Mouse (Mus musculus) brown adipose tissue, adult 24 weeks (tissue): ENCODE data around the gene Ctnna2. TPM values are rescaled to one million over a fixed set of nuclear protein-coding genes. Genes with fewer than 3 reads are reported as not detected.

Experiments used
- H3K27ac ChIP-seq: fragments of 200-500 bp; replicated peaks from 2 replicates; pipeline ENCODE4 v1.5.1; 2012; ENCODE audit warnings: low read depth, mild to moderate bottlenecking, low read length
- H3K4me1 ChIP-seq: fragments of 200-500 bp; 2 replicates; pipeline ENCODE4 v1.6.1; 2012; ENCODE audit warnings: low read length, mixed read lengths; ENCODE audit not compliant: control insufficient read depth, insufficient read depth, insufficient read length
- H3K4me3 ChIP-seq: fragments of 200-500 bp; 2 replicates; pipeline ENCODE4 v1.5.1; 2012; ENCODE audit warnings: low read depth, mild to moderate bottlenecking, low read length, moderate library complexity; ENCODE audit not compliant: insufficient read depth
- polyA plus RNA-seq: library from polyadenylated mRNA; stranded (reverse); fragments of >200 nt; gene quantifications from 2 replicates; pipeline ENCODE4 v1.2.4, GENCODE M21; 2012; ENCODE audit not compliant: missing spikeins, insufficient read depth, insufficient read length

Gene Ctnna2
- polyA plus RNA-seq, 1 experiment = not detected

- H3K27ac ChIP-seq = no peak overlapping the region
- H3K4me1 ChIP-seq = no peaks in the 10 kb centered on the region
- no peak overlapping the region for H3K4me3 ChIP-seq
Observed at GRCm38 (mm10) chr6:77196650-77197049, 782.8 kb downstream of the Ctnna2 start.

DNA sequence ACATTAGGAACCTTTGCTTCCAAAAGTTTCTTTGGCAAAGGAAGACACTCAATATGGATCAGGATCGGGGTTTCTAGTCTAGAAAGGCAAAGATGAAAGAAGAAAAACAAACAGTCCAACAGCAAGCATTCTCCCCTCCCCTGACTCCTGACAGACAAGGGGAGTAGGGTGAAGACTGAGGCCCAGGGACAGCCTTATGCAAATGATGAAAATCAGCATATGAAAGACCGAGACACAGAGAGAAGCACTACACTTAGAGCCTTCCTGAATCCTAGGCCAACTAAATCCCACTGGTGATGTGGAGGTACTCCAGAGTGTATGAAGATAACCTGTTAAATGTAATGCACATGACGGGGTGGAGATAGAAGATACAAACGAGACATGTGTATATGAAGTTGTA is 787.9 kb downstream of the Ctnna2 start:
- Histone ChIP-seq H3K4me3 (no peak overlapping the region), H3K27ac (no peak overlapping the region), H3K4me1 (no peaks in the 10 kb centered on the region)

DNA sequence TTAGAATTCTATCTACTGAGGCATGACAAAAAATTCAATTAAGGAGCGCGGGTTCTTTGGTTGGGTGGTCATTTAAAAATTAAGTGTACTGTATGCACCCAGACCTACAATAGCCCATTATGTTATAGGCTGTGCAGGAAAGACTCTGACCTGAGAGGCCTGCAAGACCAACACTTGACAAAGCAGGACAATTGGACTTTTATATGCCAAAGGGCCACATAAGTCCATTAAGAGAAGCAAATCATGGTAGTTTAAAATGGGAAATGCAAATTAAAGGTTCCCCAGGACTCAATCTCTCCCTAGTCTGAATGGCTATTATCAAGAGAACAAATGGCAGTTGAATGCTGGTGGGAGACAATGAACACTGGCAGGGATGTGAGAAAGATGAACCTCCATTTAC is 790.9 kb downstream of the Ctnna2 start:
- H3K4me1 ChIP-seq = no peaks in the 10 kb centered on the region
- no peak overlapping the region for H3K4me3 ChIP-seq
- no peak overlapping the region for H3K27ac ChIP-seq

- Histone ChIP-seq H3K27ac (no peak overlapping the region), H3K4me3 (no peak overlapping the region)
Observed at GRCm38 (mm10) chr6:77185751-77186150, 793.7 kb downstream of the Ctnna2 start.

GRCm38 (mm10) chr6:77184896-77185295 is 794.6 kb downstream of the Ctnna2 start:
- Histone ChIP-seq H3K27ac (no peak overlapping the region), H3K4me1 (no peaks in the 10 kb centered on the region), H3K4me3 (no peak overlapping the region)

More at GRCm38 (mm10) chr6:77185751-77186150, 793.7 kb downstream of the Ctnna2 start:
- H3K4me1 ChIP-seq = no peaks in the 10 kb centered on the region

- Histone ChIP-seq H3K4me3 (no peak overlapping the region), H3K27ac (no peak overlapping the region), H3K4me1 (no peaks in the 10 kb centered on the region)
Observed at GRCm38 (mm10) chr6:77175764-77176163, 803.7 kb downstream of the Ctnna2 start.

DNA sequence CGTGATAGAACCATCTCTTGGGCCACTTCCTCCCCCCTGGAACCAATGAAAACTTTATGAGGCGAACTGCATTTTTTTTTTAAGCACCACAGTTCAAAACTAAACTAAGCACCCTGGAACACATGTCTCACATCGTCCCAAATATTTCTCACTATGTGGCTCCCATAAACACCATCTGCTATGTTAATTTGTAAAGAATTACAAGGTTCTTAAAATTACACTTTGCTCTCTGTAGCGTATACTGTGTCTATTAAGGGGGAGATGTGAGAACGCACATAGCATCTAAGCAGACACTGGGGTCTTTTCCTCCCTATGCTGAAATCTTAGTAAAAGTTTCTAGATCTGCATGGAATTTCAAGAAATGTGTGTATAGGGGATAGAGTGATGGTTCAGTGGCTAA is 822.5 kb downstream of the Ctnna2 start:
- no peak overlapping the region for H3K4me3 ChIP-seq
- H3K4me1 ChIP-seq = no peaks in the 10 kb centered on the region
- no peak overlapping the region for H3K27ac ChIP-seq

DNA sequence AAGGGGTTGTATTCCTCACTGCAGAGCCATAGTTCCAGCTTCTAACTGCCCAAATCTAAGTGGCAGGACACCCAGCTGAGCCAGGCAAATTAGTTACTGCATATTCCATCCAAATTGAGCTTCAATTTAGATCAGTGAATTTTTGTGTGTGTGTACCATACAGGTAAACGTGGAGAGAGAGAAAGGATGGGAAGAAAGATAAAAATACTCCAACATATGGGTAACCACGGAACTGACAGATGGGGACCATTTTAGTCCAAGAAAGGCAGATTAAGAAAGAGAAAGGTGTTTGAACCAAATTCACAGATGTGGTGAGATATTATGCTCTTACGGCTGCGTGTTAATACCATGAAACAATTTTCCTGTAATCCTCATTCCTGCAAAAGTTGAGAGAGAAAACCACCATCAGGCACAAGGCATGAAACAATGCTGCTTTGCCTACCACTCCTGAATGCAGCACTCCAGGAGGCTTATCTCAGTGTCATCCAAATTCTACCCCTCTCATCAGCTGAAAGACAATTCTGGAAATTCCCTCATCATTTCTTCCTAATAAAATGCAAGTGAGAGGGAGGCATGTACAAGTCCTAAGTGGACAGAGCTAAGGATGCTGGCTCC is 840.1 kb downstream of the Ctnna2 start:
- no peak overlapping the region for H3K27ac ChIP-seq
- H3K4me1 ChIP-seq = no peaks in the 10 kb centered on the region
- H3K4me3 ChIP-seq = no peak overlapping the region

DNA sequence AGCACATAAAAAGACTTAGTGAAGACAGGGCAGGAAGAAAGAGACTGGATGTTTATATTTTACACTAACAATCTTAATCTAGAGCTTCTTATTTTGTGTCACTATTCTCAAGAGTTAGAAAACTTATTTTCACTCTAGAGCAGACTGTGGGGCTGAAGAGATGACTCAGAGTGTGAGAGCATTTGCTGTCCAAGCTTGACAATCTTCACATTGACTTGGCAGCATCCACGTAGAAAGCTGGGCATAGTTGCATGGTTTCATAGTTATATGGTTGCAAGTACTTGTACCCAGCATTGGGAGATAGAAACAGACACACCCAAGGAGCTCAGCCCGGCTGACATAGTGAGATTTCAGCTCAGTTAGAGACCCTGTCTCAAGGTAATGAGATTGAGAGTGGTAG is 858.6 kb downstream of the Ctnna2 start:
- Histone ChIP-seq H3K27ac (no peak overlapping the region), H3K4me1 (no peaks in the 10 kb centered on the region), H3K4me3 (no peak overlapping the region)

- H3K4me1 ChIP-seq = no peaks in the 10 kb centered on the region
- H3K4me3 ChIP-seq = no peak overlapping the region
- no peak overlapping the region for H3K27ac ChIP-seq
Observed at GRCm38 (mm10) chr6:77120510-77120909, 859.0 kb downstream of the Ctnna2 start.

DNA sequence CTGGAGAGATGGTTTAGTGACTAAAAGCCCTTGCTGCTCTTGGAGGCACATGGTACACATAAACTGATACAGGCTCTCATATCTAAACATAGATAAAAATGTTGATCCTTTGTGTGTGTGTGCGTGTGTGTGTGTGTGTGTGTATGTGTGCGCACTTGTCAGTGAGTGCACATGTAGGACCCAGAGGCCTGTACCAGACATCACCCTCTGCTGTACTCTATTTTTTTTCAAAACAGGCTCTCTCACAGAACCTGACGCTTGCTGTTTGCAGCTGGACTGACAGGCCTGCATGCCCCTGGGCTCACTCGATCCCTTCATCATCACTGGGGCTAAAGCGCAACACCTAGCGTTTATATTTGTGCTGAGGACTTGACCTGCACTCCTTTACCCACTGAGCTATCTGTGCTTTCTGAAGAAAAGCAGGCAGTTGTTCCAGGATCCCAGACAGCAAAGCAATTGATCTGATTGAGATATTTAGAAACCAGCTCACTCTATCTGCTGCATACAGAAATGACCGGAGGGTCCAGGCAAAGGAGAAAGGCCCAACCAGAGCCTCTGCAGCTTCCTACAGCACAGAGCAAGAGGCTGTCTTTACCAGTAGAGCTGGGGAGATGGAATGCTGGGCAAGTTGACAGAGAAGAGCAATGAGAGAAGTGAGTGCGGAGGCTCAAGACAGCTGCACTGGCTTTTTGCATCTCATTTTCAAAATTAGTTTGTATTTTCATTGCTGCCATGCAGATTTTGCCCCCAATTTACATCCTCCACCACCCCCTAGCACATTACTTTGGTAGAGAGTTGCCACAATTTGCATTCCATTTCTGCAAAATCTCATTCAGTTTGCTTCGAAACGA is 870.2 kb downstream of the Ctnna2 start:
- Histone ChIP-seq H3K27ac (no peak overlapping the region), H3K4me3 (no peak overlapping the region), H3K4me1 (no peaks in the 10 kb centered on the region)

- no peaks in the 10 kb centered on the region for H3K4me1 ChIP-seq
- H3K27ac ChIP-seq = no peak overlapping the region
- H3K4me3 ChIP-seq = no peak overlapping the region
Observed at GRCm38 (mm10) chr6:77101047-77101446, 878.5 kb downstream of the Ctnna2 start.

GRCm38 (mm10) chr6:77098540-77098939 is 881.0 kb downstream of the Ctnna2 start:
- Histone ChIP-seq H3K4me1 (no peaks in the 10 kb centered on the region), H3K4me3 (no peak overlapping the region)

DNA sequence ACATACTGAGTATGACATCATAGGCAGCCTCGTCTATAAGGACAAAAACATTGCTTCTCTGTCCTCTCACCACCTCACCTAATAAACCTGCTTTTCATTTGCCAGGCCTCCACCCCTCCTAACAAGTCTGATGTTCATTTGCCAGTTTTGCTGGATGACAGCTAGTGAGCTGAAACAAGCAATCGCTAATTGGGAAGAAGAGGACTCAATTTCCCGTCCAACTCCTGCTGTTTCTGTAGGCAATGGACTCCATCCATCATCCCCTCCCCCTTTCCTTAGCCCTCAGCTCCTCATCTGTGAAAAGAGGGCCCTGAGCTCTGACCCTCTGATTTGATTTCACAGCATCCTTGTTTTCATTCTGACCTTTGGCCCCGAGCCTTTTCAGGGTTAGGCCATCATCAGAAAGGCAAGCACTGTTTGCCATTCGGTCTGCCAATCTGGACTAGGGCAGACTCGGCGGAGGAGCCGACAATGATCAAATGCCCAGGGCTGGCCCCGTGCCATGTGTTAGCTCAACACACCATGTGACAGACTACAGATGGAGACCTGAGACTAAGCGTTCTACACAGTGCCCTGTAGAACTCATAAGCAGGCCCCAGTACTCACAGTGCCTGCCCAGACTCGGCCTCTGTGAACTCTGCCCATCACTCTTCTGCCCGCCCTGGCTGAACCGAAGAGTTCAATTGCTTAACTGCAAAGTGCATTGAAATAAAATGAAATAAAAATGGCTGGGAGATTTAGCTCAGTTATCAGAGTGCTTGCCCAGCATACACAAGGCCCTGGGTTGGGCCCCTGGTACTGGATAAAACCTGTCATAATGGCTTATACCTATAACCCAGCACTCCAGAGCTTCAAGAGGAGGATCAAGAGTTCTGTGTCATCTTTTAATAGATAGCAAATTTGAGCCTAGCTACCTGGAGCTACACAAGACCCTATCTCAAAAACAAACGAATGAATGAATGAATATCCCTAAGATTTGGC is 903.8 kb downstream of the Ctnna2 start:
- H3K27ac ChIP-seq = no peak overlapping the region
- no peaks in the 10 kb centered on the region for H3K4me1 ChIP-seq
- H3K4me3 ChIP-seq = no peak overlapping the region

More at GRCm38 (mm10) chr6:77098540-77098939, 881.0 kb downstream of the Ctnna2 start:
- no peak overlapping the region for H3K27ac ChIP-seq

DNA sequence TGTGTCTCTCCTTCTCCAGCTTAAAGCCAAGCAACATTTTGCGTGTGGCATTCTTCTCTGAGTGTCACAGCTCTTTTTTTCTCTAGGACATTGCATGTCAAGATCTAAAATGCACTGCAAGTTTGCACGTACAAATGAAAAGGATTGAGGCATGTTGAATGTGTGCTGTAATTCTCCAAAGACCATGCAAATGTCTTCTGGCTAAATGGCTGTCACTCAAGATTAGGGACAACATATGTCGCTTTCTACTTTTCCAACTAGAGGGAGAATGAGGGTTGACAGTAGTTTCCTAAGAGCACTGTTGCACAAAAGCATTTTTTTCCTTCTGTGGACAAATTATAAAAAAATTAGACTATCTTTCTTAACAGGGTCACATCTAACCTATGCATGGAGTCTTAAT is 909.9 kb downstream of the Ctnna2 start:
- H3K4me3 ChIP-seq = no peak overlapping the region
- no peaks in the 10 kb centered on the region for H3K4me1 ChIP-seq
- no peak overlapping the region for H3K27ac ChIP-seq
